Mouse (Mus musculus) hindbrain, embryonic 15.5 days (tissue): ENCODE measurements around the gene Rhox3f. TPM values are rescaled to one million over a fixed set of nuclear protein-coding genes. Genes with fewer than 3 reads are reported as not detected.
"Not testable (repeated sequence)": the region's sequence is repeated elsewhere in the genome, so short reads cannot be mapped to it uniquely, and the experiment has no call there.

Source experiments
- ATAC-seq: fragments of 200-750 bp; cut with Nextera tagmentation; 2 replicates; pipeline ENCODE4 v1.8.0; 2017; ENCODE audit warnings: low read depth, moderate number of reproducible peaks, moderate TSS enrichment; ENCODE audit not compliant: low FRiP score
- H3K27ac ChIP-seq: fragments of 300-500 bp; sonication (generic); replicated peaks from 2 replicates; pipeline ENCODE4 v1.5.1; 2015; ENCODE audit warnings: mild to moderate bottlenecking, inconsistent platforms
- H3K27me3 ChIP-seq: fragments of 300-500 bp; sonication (generic); 2 replicates; pipeline ENCODE4 v1.6.1; 2015; ENCODE audit warnings: control low read depth, inconsistent platforms
- H3K36me3 ChIP-seq: fragments of 300-500 bp; sonication (generic); 2 replicates; pipeline ENCODE4 v1.6.1; 2015; ENCODE audit warnings: control low read depth, inconsistent platforms
- H3K4me1 ChIP-seq: fragments of 300-500 bp; sonication (generic); replicated peaks from 2 replicates; pipeline ENCODE4 v1.6.1; 2015; ENCODE audit warnings: control low read depth, inconsistent platforms
- H3K4me2 ChIP-seq: fragments of 300-500 bp; sonication (generic); 2 replicates; pipeline ENCODE4 v1.6.1; 2015; ENCODE audit warnings: moderate library complexity, mild to moderate bottlenecking, inconsistent platforms
- H3K4me3 ChIP-seq: fragments of 300-500 bp; sonication (generic); 2 replicates; pipeline ENCODE4 v1.5.1; 2015; ENCODE audit warnings: mild to moderate bottlenecking, inconsistent platforms
- H3K9ac ChIP-seq: fragments of 300-500 bp; sonication (generic); 2 replicates; pipeline ENCODE4 v1.6.1; 2015; ENCODE audit warnings: inconsistent platforms
- H3K9me3 ChIP-seq: fragments of 300-500 bp; sonication (generic); 2 replicates; pipeline ENCODE4 v1.6.1; 2016; ENCODE audit warnings: control low read depth, inconsistent platforms
- WGBS: fragments of 180-500 bp; shearing (Covaris S2); methylation state at CpG from one replicate; pipeline ENCODE4 v1.1.7; 2015; 5-methylcytosine and 5-hydroxymethylcytosine counted together
- polyA plus RNA-seq: library from polyadenylated mRNA; unstranded; fragments of >200 nt; fragmentation: Nextera tagmentation; extraction: Ambion mirVana; gene quantifications from 2 replicates; pipeline ENCODE4 v1.2.1, GENCODE M21; 2015

Gene Rhox3f
- polyA plus RNA-seq, result not detected in 2 replicates

- H3K4me1 ChIP-seq, ATAC-seq, H3K36me3 ChIP-seq, H3K27ac ChIP-seq, H3K9me3 ChIP-seq, H3K4me2 ChIP-seq, H3K4me3 ChIP-seq, H3K9ac ChIP-seq, H3K27me3 ChIP-seq: not testable (repeated sequence)
These were observed at the start of gene Rhox3f for GRCm38 (mm10) chrX:37580692-37581091. TSS of gene Rhox3f (plus strand) at chrX:37580992.

DNA sequence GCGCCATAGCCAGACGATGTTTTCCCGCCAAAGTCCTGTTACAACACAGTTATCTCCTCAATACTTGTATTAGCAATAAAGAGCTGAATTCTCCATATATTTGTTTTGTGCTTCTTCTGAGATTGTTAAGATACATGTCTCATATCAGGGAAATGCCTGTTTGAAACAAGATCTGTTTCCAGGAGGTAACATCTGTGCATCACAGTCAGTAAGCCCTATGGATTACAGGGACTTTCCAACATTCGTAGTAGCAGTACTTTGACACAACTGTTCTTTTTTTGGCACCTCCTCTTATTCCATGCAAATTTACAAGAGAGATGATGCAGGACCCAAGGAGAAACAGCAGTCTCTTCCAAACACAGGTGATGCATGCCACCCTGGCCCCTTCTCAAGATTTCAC lies 39.1 kb upstream of the Rhox3f start, which contains the start of gene Rhox3e:
Rhox3e (plus strand) TSS at position 301 of the 400 bp plus-strand sequence.
- H3K4me2 ChIP-seq, H3K27me3 ChIP-seq, H3K9me3 ChIP-seq, ATAC-seq, H3K27ac ChIP-seq, H3K4me1 ChIP-seq, H3K9ac ChIP-seq, H3K36me3 ChIP-seq, H3K4me3 ChIP-seq: not testable (repeated sequence)
- WGBS, result 88% methylated on average over 1 of the region's 4 CpGs

DNA sequence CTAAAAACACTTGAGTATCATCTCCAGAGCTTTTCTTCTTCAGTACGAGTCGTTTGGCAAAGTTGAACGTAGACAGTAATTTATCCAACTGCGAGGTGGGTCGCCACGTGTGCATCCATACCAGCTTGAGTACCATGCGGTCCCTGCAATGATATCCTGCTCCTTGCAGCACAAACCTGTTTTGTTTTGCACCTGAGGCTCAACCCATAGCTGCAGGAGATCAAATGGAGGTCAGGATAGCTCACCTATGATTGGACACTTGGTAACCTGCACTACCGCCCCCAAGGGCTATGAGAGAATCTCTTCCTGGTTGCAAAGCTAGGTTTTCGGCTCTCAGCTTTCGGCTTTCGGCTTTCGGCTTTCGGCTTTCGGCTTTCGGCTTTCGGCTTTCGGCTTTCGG lies 23.7 kb upstream of the Rhox3f start, which contains the start of gene Rhox4e:
Rhox4e (plus strand) TSS at position 301 of the 400 bp plus-strand sequence.
- not testable (repeated sequence) for H3K4me3 ChIP-seq, H3K36me3 ChIP-seq, H3K27me3 ChIP-seq, H3K4me2 ChIP-seq, H3K9me3 ChIP-seq, H3K9ac ChIP-seq, ATAC-seq, H3K4me1 ChIP-seq, H3K27ac ChIP-seq
- 95% methylated on average over 10 of the region's 18 CpGs for WGBS

- H3K9me3 ChIP-seq, H3K4me3 ChIP-seq, H3K9ac ChIP-seq, H3K36me3 ChIP-seq, H3K27ac ChIP-seq, H3K4me1 ChIP-seq, H3K4me2 ChIP-seq, ATAC-seq, H3K27me3 ChIP-seq: not testable (repeated sequence)
- WGBS, result 94% methylated on average over 8 of the region's 8 CpGs
These were observed 9.7 kb upstream of the Rhox3f start, which contains the start of gene Rhox2f for GRCm38 (mm10) chrX:37571105-37571504. TSS of gene Rhox2f (plus strand) at chrX:37571405.

DNA sequence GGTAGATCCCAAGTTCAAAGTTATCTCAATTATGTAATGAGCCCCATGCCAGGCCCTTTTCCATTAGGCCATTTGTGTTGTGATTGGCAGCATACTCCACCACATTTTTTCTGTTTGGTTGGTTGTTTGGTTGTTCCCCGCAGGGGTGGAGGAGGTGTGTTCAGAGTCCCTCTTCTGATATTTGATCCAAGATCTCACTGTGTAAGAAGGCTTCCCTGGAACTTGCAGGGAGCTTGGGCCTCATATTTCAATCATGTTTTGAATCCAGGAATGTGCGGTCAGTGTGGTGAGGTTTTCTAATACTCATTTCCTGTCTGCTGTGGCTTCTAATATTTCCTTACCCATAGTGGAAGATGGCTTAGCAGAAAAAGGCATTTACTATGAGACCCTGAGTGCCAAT lies 8.2 kb upstream of the Rhox3f start:
- H3K4me1 ChIP-seq, H3K4me2 ChIP-seq, H3K27ac ChIP-seq, H3K4me3 ChIP-seq, H3K27me3 ChIP-seq, H3K36me3 ChIP-seq, ATAC-seq, H3K9ac ChIP-seq, H3K9me3 ChIP-seq: not testable (repeated sequence)
- 70% methylated on average over 2 of the region's 2 CpGs for WGBS

DNA sequence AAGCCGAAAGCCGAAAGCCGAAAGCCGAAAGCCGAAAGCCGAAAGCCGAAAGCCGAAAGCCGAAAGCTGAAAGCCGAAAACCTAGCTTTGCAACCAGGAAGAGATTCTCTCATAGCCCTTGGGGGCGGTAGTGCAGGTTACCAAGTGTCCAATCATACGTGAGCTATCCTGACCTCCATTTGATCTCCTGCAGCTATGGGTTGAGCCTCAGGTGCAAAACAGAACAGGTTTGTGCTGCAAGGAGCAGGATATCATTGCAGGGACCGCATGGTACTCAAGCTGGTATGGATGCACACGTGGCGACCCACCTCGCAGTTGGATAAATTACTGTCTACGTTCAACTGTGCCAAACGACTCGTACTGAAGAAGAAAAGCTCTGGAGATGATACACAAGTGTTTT lies 26.8 kb downstream of the Rhox3f start, which contains the start of gene Rhox4f:
Rhox4f (minus strand) TSS at position 101 of the 400 bp plus-strand sequence.
- H3K4me3 ChIP-seq, H3K36me3 ChIP-seq, H3K27me3 ChIP-seq, ATAC-seq, H3K4me2 ChIP-seq, H3K4me1 ChIP-seq, H3K9me3 ChIP-seq, H3K9ac ChIP-seq, H3K27ac ChIP-seq: not testable (repeated sequence)
- 98% methylated on average over 16 of the region's 19 CpGs for WGBS

DNA sequence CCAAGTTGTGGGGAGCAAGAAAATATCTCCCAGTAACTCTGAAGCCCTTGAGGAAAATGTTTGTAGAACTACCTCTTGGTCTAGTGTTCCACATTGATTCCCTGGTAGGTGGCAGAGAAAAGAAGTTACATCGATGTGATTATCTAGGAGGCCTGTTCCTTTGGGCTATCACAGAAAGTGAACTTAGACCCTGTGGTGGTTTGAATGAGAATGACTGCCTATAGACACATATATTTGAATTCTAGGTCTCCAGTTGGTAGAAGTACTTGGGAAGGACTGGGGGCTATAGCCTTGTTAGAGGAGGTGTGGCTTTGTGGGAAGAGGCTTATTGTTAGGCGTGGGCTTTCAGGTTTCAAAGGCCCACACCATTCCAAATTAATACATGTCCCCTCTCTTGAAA lies 47.7 kb downstream of the Rhox3f start, which contains the start of gene Rhox3g:
Rhox3g (minus strand) TSS at position 101 of the 400 bp plus-strand sequence.
- H3K27me3 ChIP-seq, H3K9ac ChIP-seq, H3K4me1 ChIP-seq, H3K4me3 ChIP-seq, H3K27ac ChIP-seq, ATAC-seq, H3K4me2 ChIP-seq, H3K36me3 ChIP-seq, H3K9me3 ChIP-seq: not testable (repeated sequence)
- 86% methylated on average over 2 of the region's 2 CpGs for WGBS

Other genes with a start within 250 kb of the Rhox3f start
- not detected in 2 replicates for gene Rhox3a2, start 201.0 kb upstream of the Rhox3f start, polyA plus RNA-seq
- not detected in 2 replicates for gene Rhox4a2, start 190.1 kb upstream of the Rhox3f start, polyA plus RNA-seq
- not detected in 2 replicates for gene Rhox2b, start 168.9 kb upstream of the Rhox3f start, polyA plus RNA-seq
- not detected in 2 replicates for gene Rhox4b, start 148.5 kb upstream of the Rhox3f start, polyA plus RNA-seq
- gene Rhox2c, start 127.3 kb upstream of the Rhox3f start, polyA plus RNA-seq, result not detected in 2 replicates
- gene Rhox3c, start 122.4 kb upstream of the Rhox3f start, polyA plus RNA-seq, result not detected in 2 replicates
- not detected in 2 replicates for gene Rhox4c, start 100.7 kb upstream of the Rhox3f start, polyA plus RNA-seq
- not detected in 2 replicates for gene Rhox2d, start 87.6 kb upstream of the Rhox3f start, polyA plus RNA-seq
- gene Rhox4d, start 66.6 kb upstream of the Rhox3f start, polyA plus RNA-seq, result not detected in 2 replicates
- gene Rhox2e, start 50.5 kb upstream of the Rhox3f start, polyA plus RNA-seq, result not detected in 2 replicates
- gene Rhox3e, start 39.0 kb upstream of the Rhox3f start, polyA plus RNA-seq, result not detected in 2 replicates
- gene Rhox4e, start 23.6 kb upstream of the Rhox3f start, polyA plus RNA-seq, result not detected in 2 replicates
- gene Rhox2f, start 9.6 kb upstream of the Rhox3f start, polyA plus RNA-seq, result not detected in 2 replicates
- not detected in 2 replicates for gene Rhox4f, start 26.7 kb downstream of the Rhox3f start, polyA plus RNA-seq
- gene Rhox3g, start 47.6 kb downstream of the Rhox3f start, polyA plus RNA-seq, result not detected in 2 replicates
- gene Rhox2g, start 62.5 kb downstream of the Rhox3f start, polyA plus RNA-seq, result not detected in 2 replicates
- not detected in 2 replicates for gene Rhox4g, start 70.3 kb downstream of the Rhox3f start, polyA plus RNA-seq
- gene Rhox3h, start 87.8 kb downstream of the Rhox3f start, polyA plus RNA-seq, result not detected in 2 replicates
- not detected in 2 replicates for gene Rhox2h, start 92.3 kb downstream of the Rhox3f start, polyA plus RNA-seq
- 0.22 and 1.4 TPM in 2 replicates for gene Rhox5, start 223.8 kb downstream of the Rhox3f start, polyA plus RNA-seq
- not detected in 2 replicates for gene Rhox6, start 245.9 kb downstream of the Rhox3f start, polyA plus RNA-seq